Mouse (Mus musculus): ENCODE measurements around the gene Hes7. TPM values are rescaled to one million over a fixed set of nuclear protein-coding genes. Genes with fewer than 3 reads are reported as not detected.

Gene Hes7
- polyA plus RNA-seq, 1 experiment from 2014 or later = 0.44 TPM

Other genes starting within 250 kb of the Hes7 start
- 90.9 and 97.2 TPM in 2 replicates for gene Ndel1, start 248.5 kb upstream of the Hes7 start, polyA plus RNA-seq (2015; fragmentation: Nextera tagmentation; extraction: Ambion mirVana)
- 0.26 and 0.30 TPM in 2 replicates for gene Rnf222, start 231.9 kb upstream of the Hes7 start, polyA plus RNA-seq (2015; fragmentation: Nextera tagmentation; extraction: Ambion mirVana)
- 1,181 and 1,252 TPM in 2 replicates for gene Rpl26, start 218.8 kb upstream of the Hes7 start, polyA plus RNA-seq (2015; fragmentation: Nextera tagmentation; extraction: Ambion mirVana)
- not detected in 2 replicates for gene Odf4, start 193.3 kb upstream of the Hes7 start, polyA plus RNA-seq (2015; fragmentation: Nextera tagmentation; extraction: Ambion mirVana)
- gene Arhgef15, start 162.9 kb upstream of the Hes7 start, polyA plus RNA-seq (2015; fragmentation: Nextera tagmentation; extraction: Ambion mirVana) = 6.7 and 7.2 TPM in 2 replicates
- gene Slc25a35, start 152.3 kb upstream of the Hes7 start, polyA plus RNA-seq (2015; fragmentation: Nextera tagmentation; extraction: Ambion mirVana) = 4.7 and 4.9 TPM in 2 replicates
- gene Rangrf, start 145.2 kb upstream of the Hes7 start, polyA plus RNA-seq (2015; fragmentation: Nextera tagmentation; extraction: Ambion mirVana) = 50.1 and 59.3 TPM in 2 replicates
- gene Pfas, start 111.9 kb upstream of the Hes7 start, polyA plus RNA-seq (2015; fragmentation: Nextera tagmentation; extraction: Ambion mirVana) = 42.7 and 44.4 TPM in 2 replicates
- gene Ctc1, start 104.5 kb upstream of the Hes7 start, polyA plus RNA-seq (2015; fragmentation: Nextera tagmentation; extraction: Ambion mirVana) = 53.5 and 55.8 TPM in 2 replicates
- gene Aurkb, start 74.8 kb upstream of the Hes7 start, polyA plus RNA-seq (2015; fragmentation: Nextera tagmentation; extraction: Ambion mirVana) = 152 and 153 TPM in 2 replicates
- gene Borcs6, start 60.7 kb upstream of the Hes7 start, polyA plus RNA-seq (2015; fragmentation: Nextera tagmentation; extraction: Ambion mirVana) = 8.9 and 10.3 TPM in 2 replicates
- gene Tmem107, start 49.6 kb upstream of the Hes7 start, polyA plus RNA-seq (2015; fragmentation: Nextera tagmentation; extraction: Ambion mirVana) = 47.2 and 48.2 TPM in 2 replicates
- gene Vamp2, start 31.9 kb upstream of the Hes7 start, polyA plus RNA-seq (2015; fragmentation: Nextera tagmentation; extraction: Ambion mirVana) = 91.5 and 101 TPM in 2 replicates
- 11.1 and 11.5 TPM in 2 replicates for gene Per1, start 25.2 kb upstream of the Hes7 start, polyA plus RNA-seq (2015; fragmentation: Nextera tagmentation; extraction: Ambion mirVana)
- gene 9130213A22Rik, start 2.2 kb downstream of the Hes7 start, polyA plus RNA-seq (2015; fragmentation: Nextera tagmentation; extraction: Ambion mirVana) = 0.13 and 0.17 TPM in 2 replicates
- gene Aloxe3, start 5.5 kb downstream of the Hes7 start, polyA plus RNA-seq (2015; fragmentation: Nextera tagmentation; extraction: Ambion mirVana) = 1.1 TPM in 2 replicates
- 0.21 TPM in 1 of 2 replicates, not detected in the other for gene Alox12b, start 36.6 kb downstream of the Hes7 start, polyA plus RNA-seq (2015; fragmentation: Nextera tagmentation; extraction: Ambion mirVana)
- gene Alox8, start 77.4 kb downstream of the Hes7 start, polyA plus RNA-seq (2015; fragmentation: Nextera tagmentation; extraction: Ambion mirVana) = 0.23 and 0.52 TPM in 2 replicates
- 0.45 and 0.62 TPM in 2 replicates for gene Gucy2e, start 116.6 kb downstream of the Hes7 start, polyA plus RNA-seq (2015; fragmentation: Nextera tagmentation; extraction: Ambion mirVana)
- gene Cntrob, start 203.4 kb downstream of the Hes7 start, polyA plus RNA-seq (2015; fragmentation: Nextera tagmentation; extraction: Ambion mirVana) = 30.4 and 33.8 TPM in 2 replicates
- 177 and 187 TPM in 2 replicates for gene Trappc1, start 203.6 kb downstream of the Hes7 start, polyA plus RNA-seq (2015; fragmentation: Nextera tagmentation; extraction: Ambion mirVana)
- 1.8 and 2.5 TPM in 2 replicates for gene Kcnab3, start 205.9 kb downstream of the Hes7 start, polyA plus RNA-seq (2015; fragmentation: Nextera tagmentation; extraction: Ambion mirVana)
- gene Rnf227, start 220.1 kb downstream of the Hes7 start, polyA plus RNA-seq (2015; fragmentation: Nextera tagmentation; extraction: Ambion mirVana) = 24.7 and 26.4 TPM in 2 replicates
- 135 and 142 TPM in 2 replicates for gene Chd3, start 249.0 kb downstream of the Hes7 start, polyA plus RNA-seq (2015; fragmentation: Nextera tagmentation; extraction: Ambion mirVana)

Measured in embryonic facial prominence, embryonic 13.5 days (tissue).